Mouse (Mus musculus) neural tube, embryonic 11.5 days (tissue): ENCODE results near the gene Fgf3. TPM values are rescaled to one million over a fixed set of nuclear protein-coding genes. Genes with fewer than 3 reads are reported as not detected.

ENCODE experiments used
- ATAC-seq: fragments of 200-750 bp; cut with Nextera tagmentation; 2 replicates; pipeline ENCODE4 v1.8.0; 2017; ENCODE audit warnings: moderate number of reproducible peaks, mild to moderate bottlenecking, moderate TSS enrichment, moderate library complexity; ENCODE audit not compliant: insufficient read depth, low FRiP score, low TSS enrichment
- DNase-seq: peaks from one replicate; pipeline ENCODE4 v3.0.0-alpha.2; 2015; ENCODE audit warnings: low spot score
- H3K27ac ChIP-seq: fragments of 300-500 bp; sonication (generic); 2 replicates; pipeline ENCODE4 v1.5.1; 2014; ENCODE audit warnings: low read depth, mild to moderate bottlenecking, low read length
- H3K27me3 ChIP-seq: fragments of 300-500 bp; sonication (generic); 2 replicates; pipeline ENCODE4 v1.6.1; 2014; ENCODE audit warnings: mild to moderate bottlenecking, low read length, mixed read lengths; ENCODE audit not compliant: control insufficient read depth, insufficient read depth
- H3K36me3 ChIP-seq: fragments of 300-500 bp; sonication (generic); 2 replicates; pipeline ENCODE4 v1.6.1; 2014; ENCODE audit warnings: mild to moderate bottlenecking, low read length, moderate library complexity, mixed read lengths; ENCODE audit not compliant: control insufficient read depth, insufficient read depth
- H3K4me1 ChIP-seq: fragments of 300-500 bp; sonication (generic); 2 replicates; pipeline ENCODE4 v1.6.1; 2014; ENCODE audit warnings: low read length, mixed read lengths; ENCODE audit not compliant: control insufficient read depth, insufficient read depth
- H3K4me2 ChIP-seq: fragments of 300-500 bp; sonication (generic); 2 replicates; pipeline ENCODE4 v1.6.1; 2014; ENCODE audit warnings: low read depth, mild to moderate bottlenecking, moderate library complexity
- H3K4me3 ChIP-seq: fragments of 300-500 bp; sonication (generic); 2 replicates; pipeline ENCODE4 v1.5.1; 2014; ENCODE audit warnings: low read depth, low read length
- H3K9ac ChIP-seq: fragments of 300-500 bp; sonication (generic); 2 replicates; pipeline ENCODE4 v1.6.1; 2014; ENCODE audit warnings: mild to moderate bottlenecking, low read length
- H3K9me3 ChIP-seq: fragments of 300-500 bp; sonication (generic); 2 replicates; pipeline ENCODE4 v1.6.1; 2016; ENCODE audit warnings: low read length; ENCODE audit not compliant: control insufficient read depth
- WGBS: fragments of 180-500 bp; shearing (Covaris S2); extraction: QIAGEN DNeasy Blood & Tissue Kit; methylation state at CpG from one replicate; pipeline ENCODE4 v1.1.7; 2014; 5-methylcytosine and 5-hydroxymethylcytosine counted together
- polyA plus RNA-seq: library from polyadenylated mRNA; unstranded; fragments of >200 nt; fragmentation: Nextera tagmentation; extraction: Ambion mirVana; gene quantifications from 2 replicates; pipeline ENCODE4 v1.2.1, GENCODE M21; 2014

The Fgf3 gene
- polyA plus RNA-seq, 1 experiment from 2014 or later: 0.98 TPM

DNA sequence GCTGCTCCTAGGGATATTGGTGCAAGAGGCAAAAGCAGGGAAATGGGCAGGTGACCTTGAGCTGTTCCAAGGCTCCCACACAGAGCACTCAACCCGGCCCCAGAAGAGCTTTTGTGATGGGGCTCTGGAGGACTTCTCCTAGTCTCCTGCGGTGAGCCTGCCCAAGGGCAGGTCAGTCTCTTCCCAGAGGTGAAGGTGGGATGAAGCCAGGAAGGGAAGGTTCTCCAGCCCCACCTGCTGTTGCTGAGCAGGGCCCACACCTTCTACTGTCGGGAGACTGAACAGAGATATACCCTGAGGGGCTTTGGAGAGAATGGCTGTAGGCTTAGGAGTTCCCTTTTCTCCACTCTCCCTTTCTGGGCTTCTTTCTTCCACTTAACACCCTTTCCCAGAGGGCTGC lies 13.4 kb downstream of the Fgf3 start:
- DNase-seq (no peak), ATAC-seq (no peak)
- H3K9ac ChIP-seq: no peak overlapping the region
- 62% methylated on average over 3 of the region's 3 CpGs for WGBS
- H3K27me3 ChIP-seq: no peaks in the 10 kb centered on the region
- no peaks in the 10 kb centered on the region for H3K9me3 ChIP-seq
- H3K4me2 ChIP-seq: no peak overlapping the region
- no peaks in the 10 kb centered on the region for H3K36me3 ChIP-seq
- H3K27ac ChIP-seq: no peak overlapping the region
- H3K4me1 ChIP-seq: no peaks in the 10 kb centered on the region
- no peak overlapping the region for H3K4me3 ChIP-seq

DNA sequence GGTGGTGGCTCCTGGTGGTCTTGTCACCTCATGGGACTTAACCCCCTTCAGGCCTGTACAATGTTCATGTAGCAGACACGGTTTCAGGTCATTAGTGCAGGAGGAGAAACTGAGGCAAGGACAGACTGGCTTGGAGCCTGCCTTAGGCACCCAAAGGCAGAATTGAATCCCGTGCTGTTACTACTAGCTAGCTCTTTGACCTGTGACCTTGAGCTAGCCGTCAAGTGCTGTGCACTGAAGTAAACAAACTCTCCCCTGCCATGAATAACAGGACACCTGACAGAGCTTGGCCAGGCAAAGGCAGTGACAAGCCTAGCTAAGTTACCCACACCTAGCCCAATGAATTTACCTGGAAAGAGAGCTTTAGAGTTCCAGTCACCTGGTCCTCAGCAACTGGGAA lies 17.1 kb downstream of the Fgf3 start:
- ATAC-seq: no peak

DNA sequence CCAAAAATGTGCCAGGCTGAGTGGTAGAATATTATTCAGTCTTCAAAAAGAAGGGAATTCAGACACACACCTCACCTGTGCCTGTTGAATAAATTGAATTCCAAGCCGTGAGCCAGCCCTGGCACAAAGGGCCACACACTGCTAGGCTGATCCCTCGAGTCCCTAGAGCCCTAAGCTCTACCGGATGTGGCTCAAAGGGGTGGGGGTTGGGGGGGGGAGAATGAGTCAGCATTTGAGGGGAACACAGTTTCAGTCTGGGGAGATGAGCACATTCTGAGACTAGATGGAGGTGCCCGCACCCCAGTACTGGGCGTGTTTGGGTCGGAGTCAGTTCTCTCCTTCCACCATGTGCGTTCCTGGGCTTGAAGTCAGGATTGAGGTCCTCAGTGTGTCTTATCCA lies 19.3 kb downstream of the Fgf3 start:
- peaks cover 30% of the 10 kb centered on the region for H3K27me3 ChIP-seq
- WGBS: 92% methylated on average over 7 of the region's 7 CpGs

More for the DNA sequence above, 17.1 kb downstream of the Fgf3 start:
- H3K4me2 ChIP-seq: no peak overlapping the region
- DNase-seq: no peak
- no peak overlapping the region for H3K4me3 ChIP-seq
- no peaks in the 10 kb centered on the region for H3K36me3 ChIP-seq
- H3K27me3 ChIP-seq: peaks cover 8% of the 10 kb centered on the region
- H3K4me1 ChIP-seq: no peaks in the 10 kb centered on the region
- H3K9ac ChIP-seq: no peak overlapping the region
- WGBS: 59% methylated on average over 3 of the region's 3 CpGs
- H3K27ac ChIP-seq: no peak overlapping the region
- no peaks in the 10 kb centered on the region for H3K9me3 ChIP-seq

DNA sequence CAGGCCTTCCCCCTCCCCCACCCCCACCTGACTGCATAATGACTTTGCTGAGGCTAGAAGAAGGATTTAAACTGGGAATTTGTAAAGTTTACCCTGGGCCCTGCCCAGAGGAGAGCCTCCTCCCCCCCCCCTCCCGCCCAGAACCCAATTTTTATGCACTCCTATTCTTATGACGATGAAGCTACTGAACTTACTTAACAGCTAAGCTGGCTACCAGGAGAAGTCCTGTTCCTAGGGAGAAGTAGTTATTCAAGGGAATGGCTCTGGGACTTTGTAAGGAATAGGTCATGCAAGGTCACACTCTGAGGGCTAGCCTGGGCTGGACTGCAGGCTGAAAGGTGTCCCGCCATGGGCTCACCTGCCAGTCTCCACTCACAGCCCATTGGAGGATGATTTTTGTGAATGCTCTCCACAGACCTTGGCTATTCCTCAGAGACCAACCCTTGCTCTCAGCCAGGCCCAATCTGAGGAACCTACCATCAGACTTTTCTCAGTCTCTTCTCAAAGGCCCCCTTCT lies 20.0 kb downstream of the Fgf3 start:
- WGBS: 80% methylated on average over 3 of the region's 3 CpGs
- Histone ChIP-seq H3K4me1 (no peaks in the 10 kb centered on the region; the same call in 1 of the 2 replicates), H3K27ac (no peak overlapping the region), H3K9me3 (no peaks in the 10 kb centered on the region), H3K36me3 (no peaks in the 10 kb centered on the region), H3K4me3 (no peak overlapping the region), H3K27me3 (peaks cover 37% of the 10 kb centered on the region), H3K9ac (no peak overlapping the region), H3K4me2 (no peak overlapping the region)
- no peak for ATAC-seq
- no peak for DNase-seq

More for the DNA sequence above, 19.3 kb downstream of the Fgf3 start:
- H3K9ac ChIP-seq: no peak overlapping the region
- no peaks in the 10 kb centered on the region for H3K36me3 ChIP-seq
- H3K27ac ChIP-seq: no peak overlapping the region
- ATAC-seq (no peak), DNase-seq (no peak)
- H3K4me2 ChIP-seq: no peak overlapping the region
- H3K4me1 ChIP-seq: no peaks in the 10 kb centered on the region; the same call in 1 of the 2 replicates
- H3K9me3 ChIP-seq: no peaks in the 10 kb centered on the region
- H3K4me3 ChIP-seq: no peak overlapping the region

DNA sequence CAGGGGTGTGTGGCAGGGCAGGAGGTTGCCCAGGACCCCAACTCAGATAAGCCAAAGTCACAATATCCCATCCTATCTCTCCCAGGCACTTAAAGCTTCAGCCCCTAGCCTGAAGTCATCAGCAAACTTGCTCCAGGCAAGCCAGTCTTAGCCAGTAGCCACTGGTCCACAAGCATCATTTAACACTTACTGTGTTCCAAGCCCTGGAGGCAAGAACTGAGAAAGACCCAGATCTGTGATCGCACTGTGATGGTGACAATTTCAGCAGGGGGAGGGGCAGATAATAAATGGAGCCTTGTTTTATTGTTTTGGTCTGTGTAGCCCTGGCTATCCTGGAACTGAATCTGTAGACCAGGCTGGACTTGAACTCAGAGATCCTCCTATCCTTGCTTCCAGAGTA lies 20.8 kb downstream of the Fgf3 start:
- DNase-seq (peak; percentile 6), ATAC-seq (no peak)
- peaks cover 45% of the 10 kb centered on the region for H3K27me3 ChIP-seq
- H3K36me3 ChIP-seq: no peaks in the 10 kb centered on the region
- no peak overlapping the region for H3K9ac ChIP-seq
- H3K27ac ChIP-seq: no peak overlapping the region
- WGBS: 86% methylated on average over 1 of the region's 1 CpGs
- H3K4me3 ChIP-seq: no peak overlapping the region
- H3K4me1 ChIP-seq: no peaks in the 10 kb centered on the region; the same call in 1 of the 2 replicates
- no peaks in the 10 kb centered on the region for H3K9me3 ChIP-seq
- no peak overlapping the region for H3K4me2 ChIP-seq

DNA sequence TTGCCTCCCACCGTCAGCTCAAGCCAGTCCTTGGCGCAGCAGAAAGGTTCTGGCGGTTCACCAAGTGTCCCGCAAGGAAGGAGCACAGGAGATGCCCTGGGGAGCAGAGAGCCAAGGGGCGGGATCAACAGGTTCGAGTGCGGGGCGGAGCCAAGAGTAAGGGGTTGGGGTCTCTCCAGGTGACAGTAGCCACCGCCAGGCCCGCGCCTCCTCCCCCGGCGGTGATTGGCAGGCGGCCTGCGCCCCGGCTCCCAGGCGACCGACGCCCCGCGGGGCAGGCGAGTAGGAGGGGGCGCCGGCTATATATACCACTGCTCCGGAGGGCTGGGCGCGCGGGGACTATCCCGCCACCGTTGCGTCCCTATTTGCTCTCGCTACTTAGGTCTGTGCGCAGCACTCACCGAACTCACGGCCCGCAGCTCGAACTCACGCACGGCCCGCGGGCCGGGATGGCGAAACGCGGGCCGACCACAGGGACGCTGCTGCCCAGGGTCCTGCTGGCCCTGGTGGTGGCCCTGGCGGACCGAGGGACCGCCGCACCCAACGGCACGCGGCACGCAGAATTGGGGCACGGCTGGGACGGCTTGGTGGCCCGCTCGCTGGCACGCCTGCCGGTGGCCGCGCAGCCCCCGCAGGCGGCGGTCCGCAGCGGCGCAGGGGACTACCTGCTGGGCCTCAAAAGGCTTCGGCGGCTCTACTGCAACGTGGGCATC lies 23.3 kb downstream of the Fgf3 start:
- DNase-seq: peak; percentile 33
- H3K27me3 ChIP-seq: peaks cover 62% of the 10 kb centered on the region

DNA sequence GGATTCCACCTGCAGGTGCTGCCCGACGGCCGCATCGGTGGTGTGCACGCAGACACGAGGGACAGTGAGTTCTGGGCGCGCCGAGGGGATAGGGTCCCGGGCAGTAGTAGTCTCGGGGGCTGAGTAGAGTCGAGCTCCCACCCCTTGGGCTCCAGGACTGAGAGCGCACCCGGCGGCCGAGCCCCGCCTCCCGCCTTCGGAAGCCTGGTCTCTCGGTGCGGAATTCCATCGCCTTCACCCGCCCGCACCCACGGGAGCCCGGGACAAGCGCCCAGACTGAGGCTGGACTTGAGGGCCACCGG lies 23.8 kb downstream of the Fgf3 start:
- ATAC-seq (no peak), DNase-seq (no peak)
- Histone ChIP-seq H3K4me1 (no peaks in the 10 kb centered on the region; the same call in 1 of the 2 replicates), H3K27ac (no peak overlapping the region), H3K36me3 (no peaks in the 10 kb centered on the region), H3K27me3 (peaks cover 62% of the 10 kb centered on the region), H3K9me3 (no peaks in the 10 kb centered on the region), H3K4me3 (peak overlapping the region; percentile 17; the same call in 1 of the 2 replicates), H3K4me2 (peak overlapping the region; percentile 29; the same call in 1 of the 2 replicates), H3K9ac (no peak overlapping the region)
- WGBS: under 1% methylated on average over 23 of the region's 28 CpGs

More for the DNA sequence above, 23.3 kb downstream of the Fgf3 start:
- H3K27ac ChIP-seq: no peak overlapping the region
- WGBS: under 1% methylated on average over 63 of the region's 72 CpGs
- H3K9ac ChIP-seq: no peak overlapping the region
- H3K4me3 ChIP-seq: peak overlapping the region; percentile 17
- no peaks in the 10 kb centered on the region for H3K9me3 ChIP-seq
- no peak for ATAC-seq
- peak overlapping the region; percentile 29 for H3K4me2 ChIP-seq
- no peaks in the 10 kb centered on the region; the same call in 1 of the 2 replicates for H3K4me1 ChIP-seq
- H3K36me3 ChIP-seq: no peaks in the 10 kb centered on the region

DNA sequence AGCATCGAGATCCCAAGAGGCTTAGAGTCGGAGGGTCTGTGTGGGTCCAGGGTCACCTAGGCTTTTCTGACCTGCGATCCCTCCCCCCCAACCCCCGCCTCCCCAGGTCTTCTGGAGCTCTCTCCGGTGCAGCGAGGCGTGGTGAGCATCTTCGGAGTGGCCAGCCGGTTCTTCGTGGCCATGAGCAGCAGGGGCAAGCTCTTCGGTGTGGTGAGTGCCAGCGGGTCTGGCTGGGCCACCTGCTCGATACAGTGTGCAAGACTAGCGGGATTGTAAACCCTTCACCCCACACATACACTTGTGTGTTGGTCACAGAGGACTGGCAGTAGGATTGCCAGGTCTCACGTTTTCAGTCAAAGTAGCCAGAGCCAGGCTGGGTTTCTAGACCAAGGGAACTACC lies 24.2 kb downstream of the Fgf3 start:
- Histone ChIP-seq H3K9ac (no peak overlapping the region), H3K4me1 (no peaks in the 10 kb centered on the region; the same call in 1 of the 2 replicates), H3K36me3 (no peaks in the 10 kb centered on the region), H3K27me3 (peaks cover 62% of the 10 kb centered on the region), H3K4me3 (no peak overlapping the region), H3K4me2 (no peak overlapping the region), H3K9me3 (no peaks in the 10 kb centered on the region), H3K27ac (no peak overlapping the region)
- 3% methylated on average over 15 of the region's 15 CpGs for WGBS
- peak; percentile 23 for DNase-seq
- no peak for ATAC-seq

DNA sequence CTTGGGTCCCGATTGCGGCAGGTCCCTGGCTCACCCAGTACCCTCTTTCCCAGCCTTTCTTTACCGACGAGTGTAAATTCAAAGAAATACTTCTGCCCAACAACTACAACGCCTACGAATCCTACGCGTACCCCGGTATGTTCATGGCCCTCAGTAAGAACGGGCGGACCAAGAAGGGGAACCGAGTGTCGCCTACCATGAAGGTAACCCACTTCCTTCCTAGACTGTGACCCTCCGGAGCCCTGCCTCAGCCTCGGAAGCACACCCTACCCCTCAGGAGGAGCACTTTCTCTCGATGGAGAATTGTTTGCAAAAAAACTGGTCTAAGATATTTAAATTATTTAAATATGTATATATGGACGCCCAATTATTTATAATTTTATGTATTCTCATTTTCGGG lies 24.8 kb downstream of the Fgf3 start:
- ATAC-seq (no peak), DNase-seq (no peak)
- H3K27me3 ChIP-seq: peaks cover 62% of the 10 kb centered on the region
- WGBS: 3% methylated on average over 18 of the region's 18 CpGs
- no peaks in the 10 kb centered on the region; the same call in 1 of the 2 replicates for H3K4me1 ChIP-seq
- no peak overlapping the region for H3K4me3 ChIP-seq
- H3K9me3 ChIP-seq: no peaks in the 10 kb centered on the region
- no peak overlapping the region for H3K27ac ChIP-seq
- no peaks in the 10 kb centered on the region for H3K36me3 ChIP-seq
- H3K9ac ChIP-seq: no peak overlapping the region
- no peak overlapping the region for H3K4me2 ChIP-seq
